Mouse (Mus musculus) kidney, adult 2 months (tissue): Measurements from ENCODE around the gene Tmem72. TPM values are rescaled to one million over a fixed set of nuclear protein-coding genes. Genes with fewer than 3 reads are reported as not detected.

ENCODE experiments used
- DNase-seq: peaks from one replicate; pipeline ENCODE4 v3.0.0; 2021
- H3K27ac ChIP-seq: fragments of 200-500 bp; 2 replicates; pipeline ENCODE4 v1.5.1; 2012; ENCODE audit warnings: low read depth, low read length, control low read depth, inconsistent platforms; ENCODE audit not compliant: insufficient read depth
- H3K27me3 ChIP-seq: fragments of 200-500 bp; replicated peaks from 2 replicates; pipeline ENCODE4 v1.6.1; 2012; ENCODE audit warnings: mild to moderate bottlenecking, moderate library complexity, low read length, inconsistent platforms; ENCODE audit not compliant: control insufficient read depth, insufficient read depth
- H3K36me3 ChIP-seq: fragments of 200-500 bp; 2 replicates; pipeline ENCODE4 v1.6.1; 2012; ENCODE audit warnings: mild to moderate bottlenecking, moderate library complexity, low read length, inconsistent platforms; ENCODE audit not compliant: control insufficient read depth, insufficient read depth
- H3K4me1 ChIP-seq: fragments of 200-500 bp; 2 replicates; pipeline ENCODE4 v1.6.1; 2011; ENCODE audit warnings: low read length; ENCODE audit not compliant: control insufficient read depth, insufficient read depth
- H3K4me3 ChIP-seq: fragments of 200-500 bp; 2 replicates; pipeline ENCODE4 v1.5.1; 2011; ENCODE audit warnings: mild to moderate bottlenecking, low read depth, low read length, control low read depth; ENCODE audit not compliant: insufficient read depth
- CTCF ChIP-seq: fragments of 200-500 bp; conservative IDR thresholded peaks from 2 replicates; pipeline ENCODE4 v1.5.1; 2011; ENCODE audit warnings: low read depth, mild to moderate bottlenecking, control low read depth, low read length, moderate library complexity, mixed read lengths; ENCODE audit not compliant: insufficient read depth, insufficient read length
- POLR2A ChIP-seq: fragments of 200-500 bp; IDR thresholded peaks from one replicate; pipeline ENCODE4 v1.6.1; 2011; ENCODE audit warnings: low read depth, low read length, control low read depth
- WGBS: fragments of 180-500 bp; shearing (Covaris S2); methylation state at CpG from one replicate; pipeline ENCODE4 v1.1.7; 2018; 5-methylcytosine and 5-hydroxymethylcytosine counted together
- polyA plus RNA-seq: library from polyadenylated mRNA; depleted of rRNA; stranded (reverse); fragments of >200 nt; gene quantifications from 2 replicates; pipeline ENCODE4 v1.2.3, GENCODE M21; 2012; rRNA removed

Tmem72 gene
- polyA plus RNA-seq, 1 experiment = 13.4 TPM

DNA sequence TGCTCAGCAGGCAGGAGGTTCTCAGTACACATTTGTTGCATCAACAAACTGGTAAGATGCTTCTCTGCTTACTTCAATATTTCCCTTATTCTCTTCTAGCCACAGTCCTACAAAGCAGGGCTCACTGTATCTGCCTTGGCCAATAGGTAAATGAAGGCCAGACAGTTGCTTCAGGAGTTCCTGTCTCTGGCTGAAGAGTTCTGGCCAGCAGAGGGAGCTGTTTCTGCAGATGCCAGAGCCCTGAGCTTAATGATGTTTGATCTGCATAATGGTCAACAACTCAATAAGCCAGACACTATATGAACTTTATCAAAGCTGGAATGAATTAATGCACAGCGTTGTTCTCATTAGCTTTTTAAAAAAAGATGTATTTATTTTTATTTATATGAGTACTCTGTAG, 84.6 kb downstream of the Tmem72 start:
- Histone ChIP-seq H3K27ac (no peak overlapping the region), H3K27me3 (no peaks in the 10 kb centered on the region), H3K4me3 (no peak overlapping the region), H3K36me3 (no peaks in the 10 kb centered on the region), H3K4me1 (peaks cover 21% of the 10 kb centered on the region)
- 57% methylated on average over 1 of the region's 1 CpGs for WGBS
- peak; percentile 92 for DNase-seq
- TF ChIP-seq CTCF (peak; percentile 90), POLR2A (no peak)

DNA sequence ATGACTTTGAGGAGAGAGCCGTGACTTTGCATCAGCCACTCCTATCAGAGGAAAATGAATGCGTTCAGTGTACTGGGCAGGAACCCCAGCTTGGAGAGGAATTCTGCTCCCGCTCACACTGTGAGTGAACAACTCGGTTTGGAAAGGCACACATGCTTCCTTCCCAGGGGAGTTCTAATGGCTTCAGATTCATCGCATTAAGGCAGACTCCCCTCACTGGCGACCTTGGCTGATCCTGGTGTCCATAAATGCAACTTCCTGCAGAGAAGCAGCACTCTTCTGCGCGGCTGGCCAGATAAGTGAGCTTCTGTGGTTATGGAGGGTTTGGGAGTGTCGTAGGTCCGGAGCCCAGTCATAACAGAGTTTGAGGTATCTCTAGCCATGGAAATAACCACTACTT, 86.9 kb downstream of the Tmem72 start:
- DNase-seq = no peak
- Histone ChIP-seq H3K4me3 (no peak overlapping the region), H3K36me3 (no peaks in the 10 kb centered on the region), H3K27me3 (no peaks in the 10 kb centered on the region), H3K4me1 (peaks cover under 1% of the 10 kb centered on the region), H3K27ac (no peak overlapping the region)
- 82% methylated on average over 10 of the region's 10 CpGs for WGBS
- no peak for TF ChIP-seq POLR2A
- no peak for TF ChIP-seq CTCF

Other genes with a start within 250 kb of the Tmem72 start
- gene Olfr211, start 227.8 kb downstream of the Tmem72 start, polyA plus RNA-seq = not detected in 2 replicates
- gene Olfr212, start 210.4 kb downstream of the Tmem72 start, polyA plus RNA-seq = not detected in 2 replicates
- gene Olfr213, start 178.5 kb downstream of the Tmem72 start, polyA plus RNA-seq = not detected in 2 replicates
- gene Gm5580, start 165.8 kb downstream of the Tmem72 start, polyA plus RNA-seq = 0.20 TPM in 1 of 2 replicates, not detected in the other
- not detected in 2 replicates for gene Olfr214, start 162.7 kb downstream of the Tmem72 start, polyA plus RNA-seq
- gene Olfr215, start 132.7 kb downstream of the Tmem72 start, polyA plus RNA-seq = not detected in 2 replicates
- 15.8 and 22.0 TPM in 2 replicates for gene Zfp422, start 87.9 kb downstream of the Tmem72 start, polyA plus RNA-seq
- 14.3 and 17.8 TPM in 2 replicates for gene Depp1, start 66.3 kb downstream of the Tmem72 start, polyA plus RNA-seq
- 3.3 and 4.1 TPM in 2 replicates for gene Rassf4, start 43.0 kb downstream of the Tmem72 start, polyA plus RNA-seq